Mouse (Mus musculus) G1E (cell line): ENCODE results near the gene Rxfp1. TPM values are rescaled to one million over a fixed set of nuclear protein-coding genes. Genes with fewer than 3 reads are reported as not detected.

Source experiments
- ATAC-seq: 2 replicates; pipeline ENCODE4 v1.8.0; 2016; ENCODE audit warnings: mild to moderate bottlenecking; ENCODE audit not compliant: insufficient number of reproducible peaks, poor library complexity, low FRiP score, severe bottlenecking; ENCODE audit errors: extremely low read depth
- DNase-seq: peaks from one replicate; pipeline ENCODE4 v3.0.0; 2012; ENCODE audit warnings: low spot score
- H3K27me3 ChIP-seq: 2 replicates; pipeline ENCODE4 v1.6.1; 2012; ENCODE audit warnings: mild to moderate bottlenecking, low read length, inconsistent platforms; ENCODE audit not compliant: insufficient read depth
- H3K36me3 ChIP-seq: replicated peaks from 2 replicates; pipeline ENCODE3; 2012; ENCODE audit warnings: mild to moderate bottlenecking, inconsistent platforms
- H3K4me1 ChIP-seq: 2 replicates; pipeline ENCODE4 v1.6.1; 2012; ENCODE audit warnings: low read depth, low read length, inconsistent platforms, mixed read lengths; ENCODE audit not compliant: insufficient read depth
- H3K4me3 ChIP-seq: 2 replicates; pipeline ENCODE4 v1.5.1; 2012; ENCODE audit warnings: low read depth, mild to moderate bottlenecking, inconsistent platforms, low read length, moderate library complexity, mixed read lengths
- H3K9me3 ChIP-seq: replicated peaks from 2 replicates; pipeline ENCODE4 v1.6.1; 2012; ENCODE audit warnings: inconsistent platforms
- CTCF ChIP-seq: IDR thresholded peaks from 2 replicates; pipeline ENCODE4 v1.5.1; 2012; ENCODE audit warnings: low read depth, low read length, inconsistent platforms, mixed read lengths
- GATA1 ChIP-seq: IDR thresholded peaks from 2 replicates; pipeline ENCODE4 v1.6.1; 2012; ENCODE audit warnings: borderline replicate concordance, low read length, inconsistent platforms, mixed read lengths
- GATA2 ChIP-seq: IDR thresholded peaks from 2 replicates; pipeline ENCODE4 v1.6.1; 2012; ENCODE audit warnings: low read depth, low read length, inconsistent platforms, borderline replicate concordance
- POLR2AphosphoS5 ChIP-seq: IDR thresholded peaks from 2 replicates; pipeline ENCODE4 v1.6.1; 2012; ENCODE audit warnings: low read depth, low read length, inconsistent platforms; ENCODE audit not compliant: insufficient replicate concordance
- TAL1 ChIP-seq: conservative IDR thresholded peaks from 2 replicates; pipeline ENCODE4 v1.6.1; 2012; ENCODE audit warnings: low read depth, low read length, inconsistent platforms, mixed read lengths
- polyA plus RNA-seq: library from polyadenylated mRNA; stranded (reverse); fragments of >175 nt; gene quantifications from 2 replicates; pipeline ENCODE4 v1.2.3, GENCODE M21; 2012
- total RNA-seq, 2 experiments: library from RNA; stranded (forward) in 1 of 2; stranded (reverse) in 1 of 2; fragments of 200-1000 nt in 1 of 2; fragments of >200 nt in 1 of 2; fragmentation: Nextera tagmentation in 1 of 2; gene quantifications; 2 replicates each; pipeline ENCODE4 v1.2.3; 2014 to 2017

Rxfp1 gene
- total RNA-seq (2014; fragmentation: Nextera tagmentation) (not detected in 2 replicates), total RNA-seq (2017) (0.12 and 0.38 TPM in 2 replicates), polyA plus RNA-seq (not detected in 2 replicates)

- H3K9me3 ChIP-seq, result no peaks in the 10 kb centered on the region
- DNase-seq (no peak), ATAC-seq (no peak)
- no peaks in the 10 kb centered on the region for H3K4me1 ChIP-seq
- no peaks in the 10 kb centered on the region for H3K36me3 ChIP-seq
- H3K27me3 ChIP-seq, result peaks cover 4% of the 10 kb centered on the region; the same call in 1 of the 2 replicates
- TF ChIP-seq GATA1 (no peak), CTCF (no peak), GATA2 (no peak), TAL1 (no peak), POLR2AphosphoS5 (no peak)
- H3K4me3 ChIP-seq, result no peak within 1 kb of the TSS
These were observed at the start of gene Rxfp1 for GRCm38 (mm10) chr3:79737780-79738179. TSS of gene Rxfp1 (minus strand) at chr3:79737880.

GRCm38 (mm10) chr3:79784362-79784736 lies 46.7 kb upstream of the Rxfp1 start:
- H3K4me3 ChIP-seq, result no peak overlapping the region
- H3K9me3 ChIP-seq, result 0 out of 2 replicates have a peak, but pooled peaks cover 2% of the 10 kb centered on the region
- H3K27me3 ChIP-seq, result peaks cover 29% of the 10 kb centered on the region
- ATAC-seq, result no peak
- TF ChIP-seq POLR2AphosphoS5 (no peak), GATA2 (no peak), TAL1 (no peak), CTCF (no peak), GATA1 (no peak)
- H3K4me1 ChIP-seq, result no peaks in the 10 kb centered on the region
- H3K36me3 ChIP-seq, result no peaks in the 10 kb centered on the region
- DNase-seq, result no peak

- H3K27me3 ChIP-seq, result peaks cover 26% of the 10 kb centered on the region
- ATAC-seq, result no peak
These were observed 46.1 kb upstream of the Rxfp1 start for GRCm38 (mm10) chr3:79783630-79784361.

GRCm38 (mm10) chr3:79772701-79773100 lies 35.0 kb upstream of the Rxfp1 start:
- peaks cover 8% of the 10 kb centered on the region; the same call in 1 of the 2 replicates for H3K27me3 ChIP-seq
- TF ChIP-seq GATA1, result no peak
- TF ChIP-seq CTCF, result no peak
- TF ChIP-seq POLR2AphosphoS5, result no peak
- no peak for TF ChIP-seq TAL1
- TF ChIP-seq GATA2, result no peak
- ATAC-seq (no peak), DNase-seq (no peak)
- H3K36me3 ChIP-seq, result no peaks in the 10 kb centered on the region
- H3K4me3 ChIP-seq, result no peak overlapping the region
- H3K9me3 ChIP-seq, result no peaks in the 10 kb centered on the region
- H3K4me1 ChIP-seq, result no peaks in the 10 kb centered on the region

More at GRCm38 (mm10) chr3:79783630-79784361, 46.1 kb upstream of the Rxfp1 start:
- Histone ChIP-seq H3K4me1 (no peaks in the 10 kb centered on the region), H3K4me3 (no peak overlapping the region), H3K36me3 (no peaks in the 10 kb centered on the region), H3K9me3 (0 out of 2 replicates have a peak, but pooled peaks cover 2% of the 10 kb centered on the region)
- DNase-seq, result no peak
- TF ChIP-seq POLR2AphosphoS5 (no peak), GATA1 (no peak), TAL1 (no peak), GATA2 (no peak)

GRCm38 (mm10) chr3:79753736-79754135 lies 16.1 kb upstream of the Rxfp1 start:
- DNase-seq, result no peak
- H3K4me1 ChIP-seq, result no peaks in the 10 kb centered on the region

GRCm38 (mm10) chr3:79746585-79746984 lies 8.9 kb upstream of the Rxfp1 start:
- ATAC-seq (no peak), DNase-seq (no peak)
- Histone ChIP-seq H3K36me3 (no peaks in the 10 kb centered on the region), H3K9me3 (no peaks in the 10 kb centered on the region), H3K4me1 (no peaks in the 10 kb centered on the region), H3K4me3 (no peak overlapping the region), H3K27me3 (peaks cover 13% of the 10 kb centered on the region)
- TF ChIP-seq GATA1, result no peak
- TF ChIP-seq POLR2AphosphoS5, result no peak
- TF ChIP-seq TAL1, result no peak
- no peak for TF ChIP-seq CTCF
- no peak for TF ChIP-seq GATA2

More at GRCm38 (mm10) chr3:79753736-79754135, 16.1 kb upstream of the Rxfp1 start:
- Histone ChIP-seq H3K4me3 (no peak overlapping the region), H3K9me3 (no peaks in the 10 kb centered on the region), H3K27me3 (0 out of 2 replicates have a peak, but pooled peaks cover 3% of the 10 kb centered on the region), H3K36me3 (no peaks in the 10 kb centered on the region)
- ATAC-seq, result no peak
- TF ChIP-seq GATA1 (no peak), TAL1 (no peak), POLR2AphosphoS5 (no peak), GATA2 (no peak), CTCF (no peak)
